Mouse (Mus musculus): ENCODE measurements around the gene Nsmce3.

GRCm38 (mm10) chr7:64839801-64840575, 32.8 kb downstream of the Nsmce3 start:
- TF ChIP-seq CTCF (IDR thresholded peaks at IDR 0.05; ENCODE audit: insufficient read depth, low read depth, low read length) (no peak), POLR2A (IDR thresholded peaks at IDR 0.05; ENCODE audit: insufficient read depth, low read depth, low read length) (no peak)
